Mouse (Mus musculus) kidney, adult 2 months (tissue): ENCODE results near the gene Hba-x. TPM values are rescaled to one million over a fixed set of nuclear protein-coding genes. Genes with fewer than 3 reads are reported as not detected.
A peak's percentile ranks its signal among the peaks of the same experiment; 100 is the strongest.

ENCODE experiments used
- DNase-seq: peaks from one replicate; pipeline ENCODE4 v3.0.0; 2021
- H3K27ac ChIP-seq: fragments of 200-500 bp; 2 replicates; pipeline ENCODE4 v1.5.1; 2012; ENCODE audit warnings: low read depth, low read length, control low read depth, inconsistent platforms; ENCODE audit not compliant: insufficient read depth
- H3K27me3 ChIP-seq: fragments of 200-500 bp; replicated peaks from 2 replicates; pipeline ENCODE4 v1.6.1; 2012; ENCODE audit warnings: mild to moderate bottlenecking, moderate library complexity, low read length, inconsistent platforms; ENCODE audit not compliant: control insufficient read depth, insufficient read depth
- H3K36me3 ChIP-seq: fragments of 200-500 bp; 2 replicates; pipeline ENCODE4 v1.6.1; 2012; ENCODE audit warnings: mild to moderate bottlenecking, moderate library complexity, low read length, inconsistent platforms; ENCODE audit not compliant: control insufficient read depth, insufficient read depth
- H3K4me1 ChIP-seq: fragments of 200-500 bp; 2 replicates; pipeline ENCODE4 v1.6.1; 2011; ENCODE audit warnings: low read length; ENCODE audit not compliant: control insufficient read depth, insufficient read depth
- H3K4me3 ChIP-seq: fragments of 200-500 bp; 2 replicates; pipeline ENCODE4 v1.5.1; 2011; ENCODE audit warnings: mild to moderate bottlenecking, low read depth, low read length, control low read depth; ENCODE audit not compliant: insufficient read depth
- CTCF ChIP-seq: fragments of 200-500 bp; conservative IDR thresholded peaks from 2 replicates; pipeline ENCODE4 v1.5.1; 2011; ENCODE audit warnings: low read depth, mild to moderate bottlenecking, control low read depth, low read length, moderate library complexity, mixed read lengths; ENCODE audit not compliant: insufficient read depth, insufficient read length
- POLR2A ChIP-seq: fragments of 200-500 bp; IDR thresholded peaks from one replicate; pipeline ENCODE4 v1.6.1; 2011; ENCODE audit warnings: low read depth, low read length, control low read depth
- WGBS: fragments of 180-500 bp; shearing (Covaris S2); methylation state at CpG from one replicate; pipeline ENCODE4 v1.1.7; 2018; 5-methylcytosine and 5-hydroxymethylcytosine counted together
- polyA plus RNA-seq: library from polyadenylated mRNA; depleted of rRNA; stranded (reverse); fragments of >200 nt; gene quantifications from 2 replicates; pipeline ENCODE4 v1.2.3, GENCODE M21; 2012; rRNA removed

The Hba-x gene
- polyA plus RNA-seq, 1 experiment = not detected

GRCm38 (mm10) chr11:32309928-32310327, 33.7 kb downstream of the Hba-x start:
- WGBS = 65% methylated on average over 3 of the region's 3 CpGs
- no peak overlapping the region for H3K27ac ChIP-seq
- no peaks in the 10 kb centered on the region for H3K4me1 ChIP-seq
- no peak overlapping the region for H3K4me3 ChIP-seq
- DNase-seq = no peak
- no peaks in the 10 kb centered on the region for H3K36me3 ChIP-seq
- no peak for TF ChIP-seq CTCF
- TF ChIP-seq POLR2A = no peak
- H3K27me3 ChIP-seq = no peaks in the 10 kb centered on the region

- no peak for DNase-seq
- Histone ChIP-seq H3K4me1 (no peaks in the 10 kb centered on the region), H3K27me3 (no peaks in the 10 kb centered on the region), H3K36me3 (no peaks in the 10 kb centered on the region), H3K4me3 (no peak overlapping the region), H3K27ac (no peak overlapping the region)
- no peak for TF ChIP-seq POLR2A
- no peak for TF ChIP-seq CTCF
- 92% methylated on average over 3 of the region's 3 CpGs for WGBS
These were observed 39.8 kb downstream of the Hba-x start for GRCm38 (mm10) chr11:32316009-32316408.

GRCm38 (mm10) chr11:32320507-32321195, 44.5 kb downstream of the Hba-x start:
- Histone ChIP-seq H3K27me3 (no peaks in the 10 kb centered on the region), H3K36me3 (no peaks in the 10 kb centered on the region), H3K27ac (no peak overlapping the region), H3K4me3 (no peak overlapping the region), H3K4me1 (no peaks in the 10 kb centered on the region)
- 69% methylated on average over 11 of the region's 11 CpGs for WGBS
- no peak for DNase-seq
- TF ChIP-seq POLR2A = no peak
- TF ChIP-seq CTCF = no peak

- peak; percentile 48 for DNase-seq
- Histone ChIP-seq H3K4me3 (no peak overlapping the region), H3K36me3 (no peaks in the 10 kb centered on the region), H3K4me1 (no peaks in the 10 kb centered on the region), H3K27ac (no peak overlapping the region), H3K27me3 (no peaks in the 10 kb centered on the region)
- TF ChIP-seq POLR2A (no peak), CTCF (peak; percentile 63)
- WGBS = 41% methylated on average over 8 of the region's 8 CpGs
These were observed 45.0 kb downstream of the Hba-x start for GRCm38 (mm10) chr11:32321196-32321565.

- Histone ChIP-seq H3K4me1 (no peaks in the 10 kb centered on the region), H3K4me3 (peak overlapping the region; percentile 53; the same call in 1 of the 2 replicates), H3K27me3 (no peaks in the 10 kb centered on the region), H3K27ac (no peak overlapping the region), H3K36me3 (no peaks in the 10 kb centered on the region)
- DNase-seq = peak; percentile 89
- WGBS = 8% methylated on average over 15 of the region's 15 CpGs
- no peak for TF ChIP-seq POLR2A
- TF ChIP-seq CTCF = peak; percentile 85
These were observed 48.4 kb downstream of the Hba-x start for GRCm38 (mm10) chr11:32324609-32325008.

Other genes with a start within 250 kb of the Hba-x start
- gene Il9r, start 76.1 kb upstream of the Hba-x start, polyA plus RNA-seq = 0.05 and 0.58 TPM in 2 replicates
- gene Snrnp25, start 71.0 kb upstream of the Hba-x start, polyA plus RNA-seq = 16.1 and 19.5 TPM in 2 replicates
- gene Rhbdf1, start 54.1 kb upstream of the Hba-x start, polyA plus RNA-seq = 81.7 and 110 TPM in 2 replicates
- gene Mpg, start 49.9 kb upstream of the Hba-x start, polyA plus RNA-seq = 12.5 and 13.4 TPM in 2 replicates
- 71.9 and 95.7 TPM in 2 replicates for gene Nprl3, start 8.7 kb upstream of the Hba-x start, polyA plus RNA-seq
- 1,733 and 2,108 TPM in 2 replicates for gene Hba-a1, start 7.1 kb downstream of the Hba-x start, polyA plus RNA-seq
- 0.22 and 0.34 TPM in 2 replicates for gene Hbq1b, start 10.6 kb downstream of the Hba-x start, polyA plus RNA-seq
- gene Hba-a2, start 20.1 kb downstream of the Hba-x start, polyA plus RNA-seq = 4,083 and 5,122 TPM in 2 replicates
- gene Hbq1a, start 23.7 kb downstream of the Hba-x start, polyA plus RNA-seq = 0.18 and 0.45 TPM in 2 replicates
- 3.7 TPM in 2 replicates for gene Sh3pxd2b, start 71.4 kb downstream of the Hba-x start, polyA plus RNA-seq
- 4.6 and 5.4 TPM in 2 replicates for gene Ubtd2, start 179.0 kb downstream of the Hba-x start, polyA plus RNA-seq